Mouse (Mus musculus): ENCODE measurements around the gene Rpp25l. TPM values are rescaled to one million over a fixed set of nuclear protein-coding genes. Genes with fewer than 3 reads are reported as not detected.

Gene Rpp25l
- total RNA-seq, 4 experiments from 2014 or later, result 29.7 to 35.8 (median 33.3) TPM

DNA sequence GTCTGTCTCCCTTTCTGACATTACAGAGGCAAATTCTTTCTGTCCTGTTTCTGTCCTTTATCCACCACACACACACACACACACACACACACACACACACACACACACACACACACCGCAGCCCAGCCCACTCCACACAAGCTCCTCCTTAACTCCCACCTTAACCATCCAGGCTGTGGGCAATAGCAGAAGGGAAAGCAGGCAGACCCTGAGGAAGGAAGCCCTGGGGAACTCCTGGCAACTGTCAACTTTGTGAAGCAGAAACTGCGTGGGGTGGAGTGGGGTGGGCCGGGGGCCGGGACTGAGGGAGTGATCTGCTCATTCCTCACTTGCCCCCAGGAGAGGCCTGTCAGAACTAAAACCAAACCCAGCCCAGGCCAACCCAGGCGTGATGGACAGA is 41.8 kb downstream of the Rpp25l start:
- no peak for DNase-seq (ENCODE audit: low spot score)

DNA sequence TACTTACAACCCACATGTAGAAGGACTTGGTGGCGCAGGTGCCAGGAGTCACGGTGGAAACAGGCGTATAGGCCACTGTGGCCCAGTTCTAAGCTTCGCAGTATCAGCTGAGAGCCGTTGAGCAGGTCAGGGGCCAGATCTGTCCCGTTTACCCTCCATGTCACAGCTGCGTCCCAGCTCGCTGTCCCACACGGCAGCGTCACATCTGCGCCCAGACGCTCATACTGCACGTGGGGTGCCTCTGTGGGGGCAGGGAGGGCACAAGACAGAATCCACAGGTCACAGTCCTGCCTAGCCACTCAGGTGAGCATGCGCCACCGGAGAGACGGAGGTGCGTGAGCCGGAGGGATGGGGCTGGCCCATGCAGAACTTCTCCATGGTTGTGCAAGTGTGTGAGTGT is 42.5 kb downstream of the Rpp25l start:
- no peak for DNase-seq (ENCODE audit: low spot score)

DNA sequence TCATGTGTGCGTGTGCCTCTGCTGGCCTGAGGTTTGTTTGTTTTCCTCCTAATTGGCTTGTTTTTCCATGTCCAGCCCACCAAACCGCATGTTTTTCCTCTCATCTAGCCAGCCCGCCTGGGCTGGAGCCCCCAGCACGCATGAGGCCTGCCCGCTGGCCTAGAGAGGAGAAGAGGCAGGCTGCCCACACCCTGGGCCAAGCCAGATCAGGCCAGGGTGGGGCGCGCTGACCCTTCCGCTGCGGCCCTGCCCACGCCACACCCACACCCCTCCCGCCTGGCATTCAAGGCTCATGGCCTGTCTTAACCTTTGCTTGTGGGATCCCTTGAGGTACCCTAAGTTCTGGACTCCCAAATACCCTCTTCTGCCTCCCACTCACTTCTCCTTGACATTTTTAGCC is 46.7 kb downstream of the Rpp25l start:
- DNase-seq (ENCODE audit: low spot score), result no peak

DNA sequence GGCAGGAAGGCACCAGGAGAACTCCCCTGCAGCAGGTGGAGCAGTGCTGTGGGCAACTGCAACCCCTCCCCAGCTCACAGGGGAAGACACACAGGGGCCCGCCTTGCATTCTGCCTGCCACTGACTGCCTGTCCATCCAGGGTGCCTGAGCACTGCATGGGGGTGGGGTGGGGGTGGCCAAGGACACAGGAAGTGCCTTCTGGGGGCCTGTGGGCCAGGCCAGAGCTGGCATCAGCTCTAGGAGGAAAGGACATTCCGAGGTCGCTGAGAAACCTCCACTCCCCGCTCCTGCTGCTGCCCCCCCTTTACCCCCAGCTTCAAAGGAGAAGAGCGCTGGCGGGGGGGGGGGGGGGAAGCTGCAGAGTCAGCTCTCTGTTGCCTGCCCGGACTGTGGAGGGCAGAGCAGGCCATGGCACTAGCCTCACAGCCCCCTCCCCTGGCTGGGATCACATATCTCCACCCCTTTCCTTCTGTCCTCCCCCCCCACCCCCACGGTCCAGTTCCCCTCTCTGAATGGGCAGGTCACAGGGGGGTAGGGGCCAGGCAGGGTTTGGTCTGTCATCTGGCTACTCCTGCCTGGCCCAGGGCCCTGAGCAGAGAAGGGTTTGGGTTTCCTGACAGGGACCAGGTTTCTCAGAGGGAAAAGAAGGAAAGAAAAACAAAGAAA is 48.2 kb downstream of the Rpp25l start:
- no peak for DNase-seq (ENCODE audit: low spot score)

DNA sequence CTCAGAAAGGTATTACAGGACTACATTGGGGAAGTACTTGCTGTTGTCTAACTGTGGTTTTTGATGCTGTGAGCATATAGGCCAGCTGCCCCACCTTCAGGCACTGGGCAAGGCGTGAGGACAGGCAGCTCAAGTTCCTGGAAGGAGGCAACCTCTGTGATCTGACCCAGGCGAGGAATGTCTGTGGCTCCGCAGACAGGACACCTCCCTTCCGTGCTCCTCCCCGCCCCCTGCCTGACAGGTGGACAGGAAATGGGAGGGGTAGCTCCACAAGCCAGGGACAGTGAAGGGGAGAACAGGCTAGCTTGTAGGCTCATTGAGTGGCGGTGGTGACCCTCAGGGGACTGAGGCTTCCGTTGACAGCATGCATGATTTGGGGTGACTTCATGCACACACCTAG is 48.8 kb downstream of the Rpp25l start:
- no peak for DNase-seq (ENCODE audit: low spot score)

DNA sequence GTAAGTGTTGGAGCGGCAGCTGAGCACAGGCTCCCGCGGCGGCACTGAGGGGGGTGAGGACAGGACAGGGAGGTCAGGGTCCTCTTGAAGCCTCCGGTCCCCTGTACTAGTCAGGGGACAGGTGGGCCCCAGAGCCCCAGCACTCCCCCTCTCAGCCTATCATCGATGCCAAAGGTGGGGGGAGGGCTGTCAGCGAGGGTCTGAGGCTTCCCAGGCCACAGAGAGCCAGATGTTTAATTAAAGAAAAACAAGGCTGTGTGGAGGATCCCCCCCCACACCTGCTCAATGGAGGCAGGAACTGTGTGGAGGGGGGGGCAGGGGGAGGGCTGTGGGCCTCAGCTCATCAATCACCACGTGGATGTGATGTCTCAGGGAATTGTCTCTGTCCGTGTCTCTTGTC is 49.7 kb downstream of the Rpp25l start:
- DNase-seq (ENCODE audit: low spot score), result no peak

DNA sequence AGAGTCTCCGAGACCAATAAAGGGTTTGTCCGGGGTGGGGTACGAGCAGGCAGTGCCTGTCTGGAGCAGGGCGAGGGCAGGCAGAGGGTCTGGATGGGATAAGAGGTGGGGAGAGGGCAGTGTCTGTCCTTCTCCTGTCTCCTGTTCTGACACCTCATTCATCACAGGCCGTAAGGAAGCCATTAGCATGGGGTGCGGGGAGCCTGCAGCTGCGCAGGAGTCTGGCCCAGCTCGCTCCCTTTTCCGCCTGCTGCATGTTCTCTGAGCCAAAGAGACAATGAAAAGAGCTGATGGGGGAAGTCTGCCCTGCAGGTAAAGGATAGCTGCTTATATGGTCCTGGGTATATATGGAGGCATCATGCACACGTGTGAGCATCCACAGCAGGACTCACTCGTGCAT is 50.6 kb downstream of the Rpp25l start:
- DNase-seq (ENCODE audit: low spot score), result no peak

Other genes with a start within 250 kb of the Rpp25l start
- gene Kif24, start 248.6 kb downstream of the Rpp25l start, total RNA-seq (2022), result under 1 TPM; 0.22 to 0.63 (median 0.43) TPM
- 10 to 100 TPM; 32.9 to 48.6 (median 39.2) TPM for gene Nudt2, start 248.4 kb downstream of the Rpp25l start, total RNA-seq (2022)
- 10 to 100 TPM; 12.6 to 16.0 (median 13.7) TPM for gene AI464131, start 210.5 kb downstream of the Rpp25l start, total RNA-seq (2022)
- under 1 TPM in 1 of 4 experiments, not detected in 3; 0.41 TPM for gene 1110017D15Rik, start 196.2 kb downstream of the Rpp25l start, total RNA-seq (2022)
- gene Fam219a, start 144.0 kb downstream of the Rpp25l start, total RNA-seq (2022), result 10 to 100 TPM; 12.3 to 16.5 (median 14.1) TPM
- gene Dnaic1, start 143.8 kb downstream of the Rpp25l start, total RNA-seq (2022), result 1 to 10 TPM; 1.7 to 6.2 (median 3.5) TPM
- gene Enho, start 73.2 kb downstream of the Rpp25l start, total RNA-seq (2022), result 10 to 100 TPM in 2 of 4 experiments, 1 to 10 TPM in 2; 8.9 to 13.9 (median 11.1) TPM
- 1 to 10 TPM; 2.2 to 5.3 (median 4.9) TPM for gene Cntfr, start 16.4 kb downstream of the Rpp25l start, total RNA-seq (2022)
- 100 to 1,000 TPM in 3 of 4 experiments, 10 to 100 TPM in 1; 95.9 to 110 (median 104) TPM for gene Il11ra1, start 13.5 kb downstream of the Rpp25l start, total RNA-seq (2022)
- 10 to 100 TPM; 69.4 to 71.8 (median 70.7) TPM for gene Dctn3, start 9.6 kb upstream of the Rpp25l start, total RNA-seq (2022)
- gene Arid3c, start 17.6 kb upstream of the Rpp25l start, total RNA-seq (2022), result not detected
- 10 to 100 TPM; 52.6 to 60.5 (median 58.6) TPM for gene Galt, start 41.7 kb upstream of the Rpp25l start, total RNA-seq (2022)
- gene Sigmar1, start 42.6 kb upstream of the Rpp25l start, total RNA-seq (2022), result 10 to 100 TPM; 20.9 to 23.8 (median 21.7) TPM
- gene Ccl27a, start 60.7 kb upstream of the Rpp25l start, total RNA-seq (2022), result 10 to 100 TPM; 12.3 to 19.6 (median 14.5) TPM
- not detected for gene Gm21541, start 190.1 kb upstream of the Rpp25l start, total RNA-seq (2022)
- gene Gm20878, start 228.0 kb upstream of the Rpp25l start, total RNA-seq (2022), result under 1 TPM in 3 of 4 experiments, not detected in 1; 0.63 to 0.86 (median 0.73) TPM

Measured in heart, adult 8-10 months (tissue).